Mouse (Mus musculus) embryonic facial prominence, embryonic 13.5 days (tissue): Measurements from ENCODE around the gene Ucn2. TPM values are rescaled to one million over a fixed set of nuclear protein-coding genes. Genes with fewer than 3 reads are reported as not detected.

Experiments used
- ATAC-seq: fragments of 200-750 bp; cut with Nextera tagmentation; 2 replicates; pipeline ENCODE4 v1.8.0; 2017; ENCODE audit warnings: low read depth; ENCODE audit not compliant: insufficient number of reproducible peaks, insufficient read depth, low FRiP score, low TSS enrichment
- H3K27ac ChIP-seq: fragments of 300-500 bp; sonication (generic); 2 replicates; pipeline ENCODE4 v1.5.1; 2015; ENCODE audit warnings: moderate library complexity, mild to moderate bottlenecking, inconsistent platforms
- H3K27me3 ChIP-seq: fragments of 300-500 bp; sonication (generic); 2 replicates; pipeline ENCODE4 v1.6.1; 2015; ENCODE audit warnings: mild to moderate bottlenecking, inconsistent platforms
- H3K36me3 ChIP-seq: fragments of 300-500 bp; sonication (generic); 2 replicates; pipeline ENCODE4 v1.6.1; 2015; ENCODE audit warnings: mild to moderate bottlenecking, inconsistent platforms
- H3K4me1 ChIP-seq: fragments of 300-500 bp; sonication (generic); 2 replicates; pipeline ENCODE4 v1.6.1; 2015; ENCODE audit warnings: inconsistent platforms
- H3K4me2 ChIP-seq: fragments of 300-500 bp; sonication (generic); 2 replicates; pipeline ENCODE4 v1.6.1; 2015; ENCODE audit warnings: moderate library complexity, mild to moderate bottlenecking, inconsistent platforms
- H3K4me3 ChIP-seq: fragments of 300-500 bp; sonication (generic); 2 replicates; pipeline ENCODE4 v1.5.1; 2015; ENCODE audit warnings: mild to moderate bottlenecking, inconsistent platforms
- H3K9ac ChIP-seq: fragments of 300-500 bp; sonication (generic); 2 replicates; pipeline ENCODE4 v1.6.1; 2015; ENCODE audit warnings: mild to moderate bottlenecking, inconsistent platforms
- H3K9me3 ChIP-seq: fragments of 300-500 bp; sonication (generic); 2 replicates; pipeline ENCODE4 v1.6.1; 2016; ENCODE audit warnings: inconsistent platforms
- WGBS: fragments of 180-500 bp; shearing (Covaris S2); methylation state at CpG from one replicate; pipeline ENCODE4 v1.1.7; 2015; ENCODE audit warnings: mixed read lengths; 5-methylcytosine and 5-hydroxymethylcytosine counted together
- polyA plus RNA-seq: library from polyadenylated mRNA; unstranded; fragments of >200 nt; fragmentation: Nextera tagmentation; extraction: Ambion mirVana; gene quantifications from 2 replicates; pipeline ENCODE4 v1.2.1, GENCODE M21; 2015

The Ucn2 gene
- 0.30 and 0.83 TPM in 2 replicates for polyA plus RNA-seq

DNA sequence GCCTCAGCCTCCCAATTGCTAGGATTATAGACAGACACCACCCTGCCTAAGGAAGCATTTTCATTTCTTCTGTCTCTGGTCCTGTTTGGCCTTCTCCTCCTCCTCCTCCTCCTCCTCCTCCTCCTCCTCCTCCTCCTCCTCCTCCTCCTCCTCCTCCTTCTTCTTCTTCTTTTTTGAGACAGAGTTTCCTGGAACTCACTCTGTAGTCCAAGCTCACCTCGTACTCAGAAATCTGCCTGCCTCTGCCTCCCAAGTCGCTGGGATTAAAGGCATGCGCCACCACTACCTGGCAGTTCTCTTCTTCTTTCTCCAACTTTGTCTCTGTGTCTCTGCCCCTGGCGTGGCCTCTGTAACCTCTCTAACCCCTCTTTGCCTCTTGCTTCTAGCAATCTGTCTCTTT, at the start of gene Ucn2:
Gene Ucn2, plus strand, starts transcription at position 301 of the 400 bp plus-strand sequence.
- H3K4me3 ChIP-seq, result no peak within 1 kb of the TSS
- H3K4me2 ChIP-seq, result no peak within 1 kb of the TSS
- peaks cover 33% of the 10 kb centered on the region for H3K4me1 ChIP-seq
- 82% methylated on average over 3 of the region's 4 CpGs for WGBS
- H3K9ac ChIP-seq, result no peak within 1 kb of the TSS
- H3K36me3 ChIP-seq, result peaks cover 23% of the 10 kb centered on the region
- no peak within 1 kb of the TSS for H3K27ac ChIP-seq
- no peaks in the 10 kb centered on the region for H3K9me3 ChIP-seq
- no peak for ATAC-seq
- no peaks in the 10 kb centered on the region for H3K27me3 ChIP-seq

GRCm38 (mm10) chr9:108936418-108937364, 49.1 kb upstream of the Ucn2 start, which contains the start of gene Uqcrc1:
Gene Uqcrc1 (plus strand): TSS chr9:108936633.
- Histone ChIP-seq H3K27me3 (no peaks in the 10 kb centered on the region), H3K4me2 (peak within 1 kb of the TSS; percentile 83), H3K9ac (peak within 1 kb of the TSS; percentile 94), H3K4me1 (peaks cover 4% of the 10 kb centered on the region), H3K27ac (peak within 1 kb of the TSS; percentile 60; the same call in 1 of the 2 replicates), H3K4me3 (peak within 1 kb of the TSS; percentile 99), H3K9me3 (no peaks in the 10 kb centered on the region), H3K36me3 (peaks cover 36% of the 10 kb centered on the region)
- peak; percentile 65 for ATAC-seq
- 1% methylated on average over 57 of the region's 58 CpGs for WGBS

DNA sequence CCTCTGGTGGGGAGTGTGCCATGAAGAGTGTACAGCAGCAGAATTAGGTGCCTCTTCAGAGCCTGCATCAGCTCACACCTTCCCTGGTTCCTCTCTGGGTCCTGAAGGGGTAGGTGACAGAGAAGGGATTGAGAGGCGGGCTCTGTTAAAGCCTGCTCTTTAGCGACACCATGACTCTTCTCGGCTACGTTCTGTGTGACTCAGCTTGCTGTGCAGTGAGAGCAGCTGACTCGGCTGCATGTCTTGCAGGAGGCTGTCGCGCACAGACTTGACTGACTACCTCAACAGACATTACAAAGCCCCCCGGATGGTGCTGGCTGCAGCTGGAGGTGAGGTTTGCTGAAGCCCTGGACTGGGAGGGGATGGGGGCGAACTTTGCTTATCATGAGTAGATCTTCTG, 40.7 kb upstream of the Ucn2 start:
- Histone ChIP-seq H3K36me3 (peaks cover 94% of the 10 kb centered on the region), H3K27ac (no peak overlapping the region), H3K9ac (no peak overlapping the region), H3K4me1 (peaks cover 30% of the 10 kb centered on the region), H3K27me3 (no peaks in the 10 kb centered on the region), H3K4me2 (no peak overlapping the region), H3K4me3 (no peak overlapping the region), H3K9me3 (no peaks in the 10 kb centered on the region)
- 73% methylated on average over 9 of the region's 9 CpGs for WGBS
- no peak for ATAC-seq

DNA sequence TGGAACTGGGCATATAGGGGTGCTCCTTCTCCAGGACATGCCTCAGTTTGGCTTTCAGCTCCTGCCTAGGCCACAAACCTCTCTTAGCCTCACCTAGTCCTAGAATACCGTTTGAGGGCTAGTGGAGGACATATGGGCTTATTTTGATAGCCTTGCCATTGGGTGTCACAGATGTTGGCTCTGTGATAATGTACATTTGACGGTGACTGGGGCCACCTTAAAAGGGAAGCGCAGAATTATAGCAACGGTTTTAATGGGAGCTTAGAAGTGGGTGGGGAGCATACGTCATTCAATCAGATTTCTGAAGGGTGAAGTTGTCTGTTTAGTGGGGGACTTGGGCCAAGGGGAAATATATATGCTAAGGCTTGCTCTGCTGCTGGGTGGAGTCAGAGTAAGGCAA, 40.2 kb upstream of the Ucn2 start:
- Histone ChIP-seq H3K4me3 (no peak overlapping the region), H3K9me3 (no peaks in the 10 kb centered on the region), H3K36me3 (peaks cover 94% of the 10 kb centered on the region), H3K4me1 (peaks cover 35% of the 10 kb centered on the region), H3K9ac (no peak overlapping the region), H3K27me3 (no peaks in the 10 kb centered on the region), H3K27ac (no peak overlapping the region), H3K4me2 (no peak overlapping the region)
- 86% methylated on average over 5 of the region's 5 CpGs for WGBS
- no peak for ATAC-seq

DNA sequence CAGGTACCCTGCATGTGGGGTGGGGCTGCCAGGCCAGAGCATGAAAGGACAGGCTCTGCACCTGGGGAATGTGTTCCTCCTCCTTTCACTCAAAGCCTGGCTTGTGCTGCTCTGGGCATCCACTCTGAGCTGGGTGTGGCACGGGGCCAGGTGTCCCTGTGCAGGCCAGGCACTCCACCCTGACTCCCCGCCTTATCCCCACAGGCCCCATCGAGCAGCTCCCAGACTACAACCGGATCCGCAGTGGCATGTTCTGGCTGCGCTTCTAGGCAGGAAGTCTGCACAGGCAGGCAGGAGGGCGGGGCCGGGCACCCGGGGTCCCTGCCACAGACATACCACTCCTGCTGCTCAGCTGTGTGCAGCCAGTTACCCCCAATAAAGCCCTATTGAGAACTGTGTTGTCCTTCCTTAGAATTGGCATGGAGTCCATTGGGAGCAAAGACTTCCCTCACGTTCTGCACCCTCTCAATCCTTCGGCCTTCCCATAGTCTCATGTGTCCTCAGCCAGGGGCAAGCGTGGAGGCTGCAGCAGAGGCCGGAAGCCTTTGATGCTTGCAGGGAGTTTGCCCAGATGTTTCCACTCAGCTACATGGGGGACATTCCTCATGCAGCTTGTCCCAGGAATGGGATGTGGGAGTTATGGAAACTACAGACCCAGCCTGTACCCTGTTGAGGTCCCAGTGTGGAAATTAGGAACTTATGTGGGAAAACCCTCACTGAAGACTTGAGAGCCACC, 36.4 kb upstream of the Ucn2 start:
- H3K4me3 ChIP-seq, result 0 out of 2 replicates have a peak overlapping the region, but pooled peaks have one; percentile 3
- peaks cover 71% of the 10 kb centered on the region for H3K36me3 ChIP-seq
- H3K9me3 ChIP-seq, result no peaks in the 10 kb centered on the region
- peaks cover 11% of the 10 kb centered on the region for H3K27me3 ChIP-seq
- H3K4me1 ChIP-seq, result peaks cover 57% of the 10 kb centered on the region
- WGBS, result 20% methylated on average over 13 of the region's 13 CpGs
- H3K4me2 ChIP-seq, result peak overlapping the region; percentile 33
- ATAC-seq, result peak; percentile 84
- peak overlapping the region; percentile 52 for H3K9ac ChIP-seq
- H3K27ac ChIP-seq, result peak overlapping the region; percentile 98

GRCm38 (mm10) chr9:108949967-108950728, 35.7 kb upstream of the Ucn2 start:
- H3K9me3 ChIP-seq, result no peaks in the 10 kb centered on the region
- no peak for ATAC-seq
- H3K27me3 ChIP-seq, result peaks cover 11% of the 10 kb centered on the region
- H3K4me3 ChIP-seq, result no peak overlapping the region
- peak overlapping the region; percentile 52 for H3K9ac ChIP-seq
- H3K4me2 ChIP-seq, result peak overlapping the region; percentile 33
- peaks cover 64% of the 10 kb centered on the region for H3K4me1 ChIP-seq
- H3K36me3 ChIP-seq, result peaks cover 63% of the 10 kb centered on the region
- peak overlapping the region; percentile 98 for H3K27ac ChIP-seq
- 61% methylated on average over 9 of the region's 9 CpGs for WGBS

DNA sequence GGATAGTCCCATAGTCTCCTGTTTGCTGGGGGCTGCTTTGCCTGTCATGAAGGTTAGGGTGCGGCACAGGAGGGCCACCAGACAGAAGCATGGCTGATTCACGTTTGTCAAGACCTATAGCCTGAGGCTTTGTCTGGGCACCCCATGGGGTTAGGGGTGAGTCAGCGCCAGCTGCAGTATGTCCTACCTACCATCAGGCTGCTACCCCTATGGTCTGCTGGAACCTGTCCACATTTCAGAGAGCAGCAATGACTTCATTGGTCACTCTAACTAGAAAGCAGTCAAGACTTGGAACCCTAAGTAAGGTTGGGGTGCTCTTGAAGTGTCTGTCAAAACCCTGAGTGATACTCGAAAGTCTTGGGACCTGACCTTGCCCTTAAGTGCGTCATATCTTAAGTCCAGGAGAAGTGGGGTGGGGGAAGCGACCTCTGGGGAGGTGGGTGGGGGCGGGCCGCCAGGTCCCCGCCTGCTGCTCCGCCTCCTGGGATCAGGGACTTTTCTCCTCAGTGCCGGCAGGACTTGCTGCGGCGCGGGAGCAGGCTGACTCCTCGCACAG, 32.7 kb upstream of the Ucn2 start, which contains the start of gene Col7a1:
Gene Col7a1, plus strand, starts transcription at position 506 of the 556 bp plus-strand sequence.
- Histone ChIP-seq H3K9me3 (no peaks in the 10 kb centered on the region), H3K27ac (peak within 1 kb of the TSS; percentile 44; the same call in 1 of the 2 replicates), H3K9ac (peak within 1 kb of the TSS; percentile 68), H3K27me3 (peaks cover 11% of the 10 kb centered on the region), H3K4me3 (peak within 1 kb of the TSS; percentile 41), H3K36me3 (peaks cover 33% of the 10 kb centered on the region), H3K4me1 (peaks cover 56% of the 10 kb centered on the region), H3K4me2 (peak within 1 kb of the TSS; percentile 59)
- ATAC-seq, result no peak
- WGBS, result 7% methylated on average over 15 of the region's 15 CpGs

- H3K4me1 ChIP-seq, result peaks cover 36% of the 10 kb centered on the region
- peaks cover 16% of the 10 kb centered on the region for H3K36me3 ChIP-seq
- H3K27ac ChIP-seq, result no peak overlapping the region
- H3K9ac ChIP-seq, result no peak overlapping the region
- no peak overlapping the region for H3K4me3 ChIP-seq
- H3K27me3 ChIP-seq, result peaks cover 11% of the 10 kb centered on the region
- ATAC-seq, result no peak
- no peak overlapping the region for H3K4me2 ChIP-seq
- no peaks in the 10 kb centered on the region for H3K9me3 ChIP-seq
- WGBS, result 88% methylated on average over 11 of the region's 11 CpGs
Observed at GRCm38 (mm10) chr9:108955241-108955640, 30.6 kb upstream of the Ucn2 start.

DNA sequence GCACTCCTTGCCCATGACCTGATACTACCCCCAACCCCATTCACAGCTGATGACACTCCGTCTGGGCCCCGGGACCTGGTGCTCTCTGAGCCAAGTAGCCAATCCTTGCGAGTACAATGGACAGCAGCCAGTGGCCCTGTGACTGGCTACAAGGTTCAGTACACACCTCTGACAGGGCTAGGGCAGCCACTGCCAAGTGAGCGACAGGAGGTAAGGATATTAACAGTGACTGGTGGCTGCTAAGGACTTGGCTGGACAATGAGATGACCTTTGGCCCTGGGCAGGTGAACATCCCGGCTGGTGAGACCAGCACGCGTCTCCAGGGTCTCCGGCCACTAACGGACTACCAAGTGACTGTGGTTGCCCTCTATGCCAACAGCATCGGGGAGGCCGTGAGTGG, 30.0 kb upstream of the Ucn2 start:
- Histone ChIP-seq H3K27ac (no peak overlapping the region), H3K9me3 (no peaks in the 10 kb centered on the region), H3K27me3 (peaks cover 11% of the 10 kb centered on the region), H3K4me1 (peaks cover 31% of the 10 kb centered on the region), H3K4me3 (no peak overlapping the region), H3K4me2 (no peak overlapping the region), H3K36me3 (peaks cover 13% of the 10 kb centered on the region), H3K9ac (no peak overlapping the region)
- no peak for ATAC-seq
- WGBS, result 92% methylated on average over 11 of the region's 11 CpGs

- H3K36me3 ChIP-seq, result peaks cover 62% of the 10 kb centered on the region
- no peaks in the 10 kb centered on the region for H3K27me3 ChIP-seq
- H3K9ac ChIP-seq, result no peak overlapping the region
- no peak for ATAC-seq
- no peaks in the 10 kb centered on the region for H3K4me1 ChIP-seq
- H3K9me3 ChIP-seq, result no peaks in the 10 kb centered on the region
- WGBS, result 72% methylated on average over 3 of the region's 3 CpGs
- no peak overlapping the region for H3K4me3 ChIP-seq
- H3K27ac ChIP-seq, result no peak overlapping the region
- H3K4me2 ChIP-seq, result no peak overlapping the region
Observed at GRCm38 (mm10) chr9:108963577-108963976, 22.2 kb upstream of the Ucn2 start.

DNA sequence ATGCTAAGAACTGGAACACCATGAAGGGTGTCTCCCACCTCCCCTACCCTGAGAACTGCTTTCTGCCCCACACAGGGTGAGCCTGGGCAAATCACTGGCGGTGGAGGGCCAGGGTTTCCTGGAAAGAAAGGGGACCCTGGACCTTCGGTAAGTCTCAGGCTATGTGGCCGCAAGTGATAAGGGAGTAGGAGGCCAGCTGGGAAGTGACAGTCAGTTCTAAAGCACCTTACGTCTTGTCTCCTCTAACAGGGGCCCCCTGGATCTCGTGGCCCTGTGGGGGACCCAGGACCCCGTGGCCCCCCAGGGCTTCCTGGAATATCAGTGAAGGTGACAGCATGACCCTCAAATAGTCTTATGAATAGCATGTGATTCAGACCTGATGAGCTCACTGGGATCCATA, 21.5 kb upstream of the Ucn2 start:
- Histone ChIP-seq H3K9me3 (no peaks in the 10 kb centered on the region), H3K9ac (no peak overlapping the region), H3K4me1 (no peaks in the 10 kb centered on the region), H3K4me2 (no peak overlapping the region), H3K27me3 (no peaks in the 10 kb centered on the region), H3K27ac (no peak overlapping the region), H3K4me3 (no peak overlapping the region), H3K36me3 (peaks cover 69% of the 10 kb centered on the region)
- 83% methylated on average over 6 of the region's 6 CpGs for WGBS
- ATAC-seq, result no peak
